Mouse (Mus musculus) hindbrain, postnatal 0 days (tissue): ENCODE measurements around the gene Lmnb2. TPM values are rescaled to one million over a fixed set of nuclear protein-coding genes. Genes with fewer than 3 reads are reported as not detected.

Source experiments
- ATAC-seq: fragments of 200-750 bp; cut with Nextera tagmentation; 2 replicates; pipeline ENCODE4 v1.8.0; 2017; ENCODE audit warnings: mild to moderate bottlenecking, moderate TSS enrichment, moderate library complexity
- DNase-seq: peaks from one replicate; pipeline ENCODE4 v3.0.0-alpha.2; 2015; ENCODE audit warnings: low spot score
- H3K27ac ChIP-seq: fragments of 300-500 bp; sonication (generic); 2 replicates; pipeline ENCODE4 v1.5.1; 2014; ENCODE audit warnings: mild to moderate bottlenecking
- H3K27me3 ChIP-seq: fragments of 300-500 bp; sonication (generic); 2 replicates; pipeline ENCODE4 v1.6.1; 2014; ENCODE audit warnings: low read length, mixed read lengths; ENCODE audit not compliant: insufficient read depth
- H3K36me3 ChIP-seq: fragments of 300-500 bp; sonication (generic); 2 replicates; pipeline ENCODE4 v1.6.1; 2014; ENCODE audit warnings: low read length, mixed read lengths; ENCODE audit not compliant: insufficient read depth
- H3K4me1 ChIP-seq: fragments of 300-500 bp; sonication (generic); 2 replicates; pipeline ENCODE4 v1.6.1; 2014; ENCODE audit warnings: antibody characterized with exemption, low read length, mixed read lengths; ENCODE audit not compliant: insufficient read depth
- H3K4me2 ChIP-seq: fragments of 300-500 bp; sonication (generic); 2 replicates; pipeline ENCODE4 v1.6.1; 2014; ENCODE audit warnings: low read depth, mild to moderate bottlenecking, low read length, moderate library complexity, mixed read lengths
- H3K4me3 ChIP-seq: fragments of 300-500 bp; sonication (generic); 2 replicates; pipeline ENCODE4 v1.5.1; 2014; ENCODE audit warnings: low read length
- H3K9ac ChIP-seq: fragments of 300-500 bp; sonication (generic); replicated peaks from 2 replicates; pipeline ENCODE4 v1.6.1; 2014; ENCODE audit warnings: mild to moderate bottlenecking, low read length, moderate library complexity, mixed read lengths
- H3K9me3 ChIP-seq: fragments of 300-500 bp; sonication (generic); 2 replicates; pipeline ENCODE4 v1.6.1; 2016; ENCODE audit warnings: low read length, mixed read lengths
- CTCF ChIP-seq: IDR thresholded peaks from 2 replicates; pipeline ENCODE4 v1.5.1; 2016; ENCODE audit warnings: antibody characterized with exemption, control low read depth, low read depth
- whole genome bisulfite sequencing: fragments of 180-500 bp; shearing (Covaris S2); extraction: QIAGEN DNeasy Blood & Tissue Kit; methylation state at CpG from one replicate; pipeline ENCODE4 v1.1.7; 2014; 5-methylcytosine and 5-hydroxymethylcytosine counted together
- polyA plus RNA-seq: library from polyadenylated mRNA; unstranded; fragments of >200 nt; fragmentation: Nextera tagmentation; extraction: Ambion mirVana; gene quantifications from 2 replicates; pipeline ENCODE4 v1.2.1, GENCODE M21; 2015
- total RNA-seq: library from RNA; depleted of rRNA; stranded (reverse); fragments of >200 nt; gene quantifications from 2 replicates; pipeline ENCODE4 v1.2.3, GENCODE M21; 2014

Lmnb2 gene
- total and polyA plus RNA-seq, 2 experiments from 2014 or later, result 24.8 to 42.3 TPM

DNA sequence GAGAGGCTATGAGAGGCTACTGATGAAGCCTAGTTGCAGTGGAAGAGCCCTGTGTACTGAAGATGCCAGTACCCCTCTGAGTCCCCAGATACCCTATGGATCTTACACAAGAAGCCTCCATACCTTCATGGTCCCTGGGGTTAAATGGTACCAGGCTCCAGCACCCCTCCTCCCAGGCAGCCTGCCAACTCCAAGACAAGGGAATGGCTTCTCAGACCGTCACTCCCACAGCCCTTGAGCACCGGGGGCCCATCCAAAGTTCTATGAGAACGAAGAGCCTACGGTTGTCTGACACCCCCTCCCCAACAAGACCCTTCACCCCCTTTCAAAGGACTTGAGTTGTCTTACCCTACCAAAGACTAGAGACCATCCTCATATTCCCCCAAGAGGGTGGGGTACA lies 2.3 kb downstream of the Lmnb2 start:
- ATAC-seq (no peak), DNase-seq (no peak)
- no peak for TF ChIP-seq CTCF
- no peaks in the 10 kb centered on the region for H3K36me3 ChIP-seq
- 83% methylated on average over 4 of the region's 4 CpGs for WGBS
- no peak overlapping the region for H3K27ac ChIP-seq
- no peak overlapping the region for H3K9ac ChIP-seq
- H3K4me1 ChIP-seq, result peaks cover 5% of the 10 kb centered on the region; the same call in 1 of the 2 replicates
- no peaks in the 10 kb centered on the region for H3K9me3 ChIP-seq
- no peak overlapping the region for H3K4me2 ChIP-seq
- no peak overlapping the region for H3K4me3 ChIP-seq
- no peaks in the 10 kb centered on the region for H3K27me3 ChIP-seq

GRCm38 (mm10) chr10:80915260-80915659 lies 2.8 kb downstream of the Lmnb2 start:
- H3K4me1 ChIP-seq, result peaks cover 5% of the 10 kb centered on the region; the same call in 1 of the 2 replicates
- H3K27ac ChIP-seq, result no peak overlapping the region
- H3K27me3 ChIP-seq, result no peaks in the 10 kb centered on the region
- H3K9ac ChIP-seq, result no peak overlapping the region
- DNase-seq, result no peak
- no peak for ATAC-seq
- H3K36me3 ChIP-seq, result no peaks in the 10 kb centered on the region
- WGBS, result 84% methylated on average over 2 of the region's 2 CpGs
- no peak overlapping the region for H3K4me3 ChIP-seq
- H3K9me3 ChIP-seq, result no peaks in the 10 kb centered on the region
- no peak for TF ChIP-seq CTCF
- no peak overlapping the region for H3K4me2 ChIP-seq

GRCm38 (mm10) chr10:80914253-80914656 lies 3.8 kb downstream of the Lmnb2 start:
- ATAC-seq, result no peak
- Histone ChIP-seq H3K9ac (no peak overlapping the region), H3K36me3 (peaks cover 7% of the 10 kb centered on the region; the same call in 1 of the 2 replicates), H3K27me3 (no peaks in the 10 kb centered on the region), H3K4me1 (peaks cover 5% of the 10 kb centered on the region; the same call in 1 of the 2 replicates), H3K4me3 (no peak overlapping the region), H3K9me3 (no peaks in the 10 kb centered on the region), H3K27ac (no peak overlapping the region; the same call in 1 of the 2 replicates), H3K4me2 (no peak overlapping the region)
- DNase-seq, result no peak
- WGBS, result 88% methylated on average over 5 of the region's 5 CpGs
- no peak for TF ChIP-seq CTCF

DNA sequence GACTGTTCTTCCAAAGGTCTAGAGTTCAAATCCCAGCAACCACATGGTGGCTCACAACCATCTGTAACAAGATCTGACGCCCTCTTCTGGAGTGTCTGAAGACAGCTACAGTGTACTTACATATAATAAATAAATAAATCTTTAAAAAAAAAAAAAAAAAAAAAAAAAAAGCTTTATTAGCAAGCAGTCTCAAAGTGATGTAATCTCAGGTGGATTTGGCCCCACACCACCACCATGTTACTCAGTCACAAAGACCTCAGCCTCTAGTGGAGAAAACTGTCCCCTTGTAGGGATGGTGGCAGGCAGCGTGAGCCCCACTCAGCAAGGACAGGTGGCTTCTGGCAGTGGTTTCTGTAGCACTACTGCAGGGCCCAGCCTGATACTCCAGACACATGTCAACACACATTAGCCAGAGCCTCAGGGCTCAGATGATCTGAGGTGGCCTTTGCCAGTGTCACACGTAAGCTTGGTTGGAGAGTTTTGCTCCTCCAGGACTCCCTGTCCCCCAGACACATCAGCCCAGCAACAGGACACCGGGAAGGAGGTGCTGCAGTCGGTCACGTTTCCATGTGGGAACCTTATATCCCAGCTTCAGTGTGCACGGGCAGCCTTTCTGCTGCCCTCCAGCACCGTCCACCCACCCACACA lies 4.6 kb downstream of the Lmnb2 start:
- Histone ChIP-seq H3K4me3 (no peak overlapping the region), H3K9ac (no peak overlapping the region), H3K27ac (peak overlapping the region; percentile 8), H3K27me3 (no peaks in the 10 kb centered on the region), H3K4me2 (no peak overlapping the region), H3K36me3 (peaks cover 7% of the 10 kb centered on the region; the same call in 1 of the 2 replicates), H3K4me1 (peaks cover 5% of the 10 kb centered on the region; the same call in 1 of the 2 replicates), H3K9me3 (no peaks in the 10 kb centered on the region)
- TF ChIP-seq CTCF, result no peak
- ATAC-seq, result no peak
- DNase-seq, result no peak
- WGBS, result 88% methylated on average over 7 of the region's 8 CpGs

- TF ChIP-seq CTCF, result no peak
- H3K4me2 ChIP-seq, result no peak overlapping the region
- H3K27me3 ChIP-seq, result no peaks in the 10 kb centered on the region
- H3K27ac ChIP-seq, result no peak overlapping the region
- peaks cover 5% of the 10 kb centered on the region; the same call in 1 of the 2 replicates for H3K4me1 ChIP-seq
- H3K9ac ChIP-seq, result no peak overlapping the region
- peaks cover 7% of the 10 kb centered on the region for H3K36me3 ChIP-seq
- no peak overlapping the region for H3K4me3 ChIP-seq
- no peak for DNase-seq
- no peaks in the 10 kb centered on the region for H3K9me3 ChIP-seq
- no peak for ATAC-seq
These were observed 6.2 kb downstream of the Lmnb2 start for GRCm38 (mm10) chr10:80911891-80912290.

DNA sequence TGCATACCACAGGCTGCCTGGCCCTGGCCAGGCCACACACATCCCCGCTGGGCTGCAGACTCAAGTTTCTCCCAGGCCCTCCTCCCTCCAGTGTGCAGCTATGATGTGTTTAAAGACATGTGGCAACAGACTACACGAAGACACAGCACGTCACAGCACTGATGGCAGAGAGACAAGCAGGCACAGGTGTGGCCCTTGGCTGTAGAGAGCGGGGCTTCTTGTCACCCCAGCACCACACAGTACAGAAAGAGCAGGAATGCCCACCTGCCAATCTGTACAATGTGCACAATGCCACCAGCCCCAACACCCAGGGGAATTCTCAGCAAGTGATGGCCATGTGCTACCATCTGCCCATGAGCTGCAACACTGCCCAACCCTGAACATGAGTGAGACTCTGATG lies 6.7 kb downstream of the Lmnb2 start:
- H3K36me3 ChIP-seq, result peaks cover 9% of the 10 kb centered on the region
- H3K4me1 ChIP-seq, result peaks cover 1% of the 10 kb centered on the region; the same call in 1 of the 2 replicates
- H3K9ac ChIP-seq, result no peak overlapping the region
- no peak overlapping the region for H3K4me2 ChIP-seq
- no peaks in the 10 kb centered on the region for H3K27me3 ChIP-seq
- H3K4me3 ChIP-seq, result no peak overlapping the region
- no peaks in the 10 kb centered on the region for H3K9me3 ChIP-seq
- 88% methylated on average over 4 of the region's 4 CpGs for WGBS
- TF ChIP-seq CTCF, result no peak
- ATAC-seq (no peak), DNase-seq (no peak)
- no peak overlapping the region for H3K27ac ChIP-seq

- no peak overlapping the region for H3K9ac ChIP-seq
- no peak overlapping the region for H3K27ac ChIP-seq
- H3K4me3 ChIP-seq, result no peak overlapping the region
- H3K27me3 ChIP-seq, result no peaks in the 10 kb centered on the region
- no peak overlapping the region for H3K4me2 ChIP-seq
- H3K4me1 ChIP-seq, result no peaks in the 10 kb centered on the region
- H3K9me3 ChIP-seq, result no peaks in the 10 kb centered on the region
- no peak for ATAC-seq
- peaks cover 26% of the 10 kb centered on the region for H3K36me3 ChIP-seq
- no peak for TF ChIP-seq CTCF
- no peak for DNase-seq
- 92% methylated on average over 22 of the region's 22 CpGs for WGBS
These were observed 8.5 kb downstream of the Lmnb2 start for GRCm38 (mm10) chr10:80909375-80910162.
